Mouse (Mus musculus): ENCODE data around the gene Adgrg5. TPM values are rescaled to one million over a fixed set of nuclear protein-coding genes. Genes with fewer than 3 reads are reported as not detected.

Gene Adgrg5
- total and polyA plus RNA-seq, 3 experiments: 0.87 to 3.2 (median 2.9) TPM

DNA sequence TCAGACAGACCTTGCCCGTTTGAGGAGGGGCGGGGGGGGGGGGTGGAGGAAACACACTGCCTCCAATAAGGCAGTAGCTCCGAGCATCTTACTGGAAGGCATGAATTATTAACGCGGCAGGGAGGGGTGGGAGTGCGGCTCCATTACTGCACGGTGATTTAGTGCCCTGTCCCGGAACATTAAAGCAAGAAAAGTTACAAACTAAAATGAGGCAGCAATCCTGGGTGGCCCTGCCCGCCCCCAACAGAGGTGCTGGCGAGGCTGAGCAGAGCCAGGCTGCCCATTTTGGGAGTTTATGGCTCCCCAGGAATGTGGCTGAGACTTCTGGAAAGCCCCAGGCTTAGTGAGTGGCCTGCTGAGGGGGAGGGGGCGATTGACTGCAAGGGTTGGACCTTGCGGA lies 19.8 kb upstream of the Adgrg5 start:
- DNase-seq (ENCODE audit: low spot score) (no peak), ATAC-seq (ENCODE audit: extremely low read depth, insufficient number of reproducible peaks, low FRiP score, poor library complexity, severe bottlenecking) (no peak)
- Histone ChIP-seq H3K9me3 (replicated peaks) (no peaks in the 10 kb centered on the region), H3K36me3 (replicated peaks) (peaks cover 66% of the 10 kb centered on the region), H3K4me3 (ENCODE audit: low read depth, low read length) (no peak overlapping the region), H3K27me3 (ENCODE audit: insufficient read depth, low read length) (no peaks in the 10 kb centered on the region), H3K4me1 (ENCODE audit: insufficient read depth, low read depth, low read length) (peaks cover 50% of the 10 kb centered on the region)
- TF ChIP-seq CTCF (IDR thresholded peaks at IDR 0.05; ENCODE audit: low read depth, low read length) (no peak), TAL1 (conservative IDR thresholded peaks at IDR 0.05; ENCODE audit: low read depth, low read length) (no peak), POLR2AphosphoS5 (IDR thresholded peaks at IDR 0.05; ENCODE audit: insufficient replicate concordance, low read depth, low read length) (no peak), GATA1 (IDR thresholded peaks at IDR 0.05; ENCODE audit: borderline replicate concordance, low read length) (no peak)

DNA sequence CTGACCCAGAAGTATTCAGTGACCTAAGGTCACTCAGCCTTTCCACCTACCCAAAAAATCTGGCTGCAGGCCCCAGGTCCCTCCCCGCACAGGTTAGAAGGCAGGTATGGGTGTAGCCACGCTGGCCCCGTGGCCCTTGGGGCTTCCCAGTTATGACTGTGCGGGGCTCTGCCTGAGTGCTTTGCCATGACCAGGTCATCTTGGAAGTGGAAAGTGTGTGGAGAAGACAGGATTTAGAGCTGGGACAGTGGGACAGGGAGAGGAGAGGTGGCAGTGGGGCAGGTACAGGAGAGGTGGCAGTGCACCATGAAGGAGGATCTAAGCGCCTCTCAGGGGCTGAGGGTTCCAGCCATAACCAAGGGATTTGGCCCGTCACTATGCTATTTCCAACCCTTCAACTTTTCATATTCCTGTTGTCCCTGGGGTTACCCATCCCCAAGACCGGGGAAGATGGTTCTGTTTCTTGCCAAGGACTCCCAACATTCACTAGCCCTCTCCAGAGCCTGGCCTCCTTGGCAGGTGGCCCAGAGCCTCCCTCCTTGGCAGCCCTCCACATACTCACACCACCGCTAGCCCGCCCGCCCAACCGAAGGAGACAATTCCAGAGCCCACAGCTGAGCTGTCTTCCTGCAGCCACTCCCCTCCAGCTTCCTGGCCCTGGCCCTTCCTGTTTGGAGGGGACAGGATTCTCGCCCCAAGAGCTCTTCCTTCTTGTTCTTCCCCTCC lies 18.9 kb upstream of the Adgrg5 start:
- no peak for ATAC-seq (ENCODE audit: extremely low read depth, insufficient number of reproducible peaks, low FRiP score, poor library complexity, severe bottlenecking)
- DNase-seq (ENCODE audit: low spot score): no peak
- H3K4me1 ChIP-seq (ENCODE audit: insufficient read depth, low read depth, low read length): peaks cover 49% of the 10 kb centered on the region
- H3K4me3 ChIP-seq (ENCODE audit: low read depth, low read length): no peak overlapping the region
- H3K36me3 ChIP-seq (replicated peaks): peaks cover 75% of the 10 kb centered on the region
- no peaks in the 10 kb centered on the region for H3K9me3 ChIP-seq (replicated peaks)
- H3K27me3 ChIP-seq (ENCODE audit: insufficient read depth, low read length): no peaks in the 10 kb centered on the region
- no peak for TF ChIP-seq TAL1 (conservative IDR thresholded peaks at IDR 0.05; ENCODE audit: low read depth, low read length)
- TF ChIP-seq CTCF (IDR thresholded peaks at IDR 0.05; ENCODE audit: low read depth, low read length): no peak
- no peak for TF ChIP-seq GATA1 (IDR thresholded peaks at IDR 0.05; ENCODE audit: borderline replicate concordance, low read length)
- no peak for TF ChIP-seq POLR2AphosphoS5 (IDR thresholded peaks at IDR 0.05; ENCODE audit: insufficient replicate concordance, low read depth, low read length)
- no peak for TF ChIP-seq GATA2 (IDR thresholded peaks at IDR 0.05; ENCODE audit: borderline replicate concordance, low read depth, low read length)

DNA sequence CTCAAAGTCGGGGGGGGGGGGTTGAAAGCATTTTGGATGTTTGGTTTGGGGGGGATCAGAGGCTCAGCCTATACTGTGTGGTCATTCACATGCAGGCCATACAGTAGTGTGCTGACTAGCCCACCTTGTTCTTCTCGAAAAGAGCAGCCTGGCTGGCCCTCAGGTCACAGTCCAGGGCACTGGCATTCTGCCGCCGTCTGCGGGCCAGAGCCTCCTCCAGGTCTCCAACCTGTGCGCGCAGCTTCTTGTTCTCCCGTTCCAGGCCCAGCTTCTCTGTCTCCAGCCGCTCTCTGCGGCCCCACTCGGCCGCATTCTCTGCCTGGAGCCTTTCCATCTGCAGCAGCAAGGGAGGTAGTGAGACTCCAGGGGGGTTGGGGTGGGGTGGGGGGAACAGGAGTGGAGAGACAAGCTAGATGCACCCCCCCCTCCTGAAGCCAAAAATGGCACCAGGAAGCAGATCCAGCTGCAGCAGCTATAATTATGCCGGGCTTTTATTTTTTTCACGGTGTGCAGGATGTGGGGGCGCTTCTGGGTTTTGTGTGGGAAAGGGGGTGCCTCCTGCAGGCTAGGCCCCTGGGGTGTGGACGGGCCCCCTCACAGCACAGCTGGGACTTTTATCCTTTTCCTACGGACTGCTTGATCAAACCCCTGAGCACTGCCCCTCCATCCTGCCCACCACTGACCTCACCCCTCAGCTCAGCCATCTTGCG lies 15.7 kb upstream of the Adgrg5 start:
- no peak for ATAC-seq (ENCODE audit: extremely low read depth, insufficient number of reproducible peaks, low FRiP score, poor library complexity, severe bottlenecking)
- TF ChIP-seq POLR2AphosphoS5 (IDR thresholded peaks at IDR 0.05; ENCODE audit: insufficient replicate concordance, low read depth, low read length): no peak
- no peak for TF ChIP-seq CTCF (IDR thresholded peaks at IDR 0.05; ENCODE audit: low read depth, low read length)
- TF ChIP-seq GATA2 (IDR thresholded peaks at IDR 0.05; ENCODE audit: borderline replicate concordance, low read depth, low read length): no peak
- TF ChIP-seq GATA1 (IDR thresholded peaks at IDR 0.05; ENCODE audit: borderline replicate concordance, low read length): no peak
- TF ChIP-seq TAL1 (conservative IDR thresholded peaks at IDR 0.05; ENCODE audit: low read depth, low read length): no peak
- peaks cover 96% of the 10 kb centered on the region for H3K36me3 ChIP-seq (replicated peaks)

DNA sequence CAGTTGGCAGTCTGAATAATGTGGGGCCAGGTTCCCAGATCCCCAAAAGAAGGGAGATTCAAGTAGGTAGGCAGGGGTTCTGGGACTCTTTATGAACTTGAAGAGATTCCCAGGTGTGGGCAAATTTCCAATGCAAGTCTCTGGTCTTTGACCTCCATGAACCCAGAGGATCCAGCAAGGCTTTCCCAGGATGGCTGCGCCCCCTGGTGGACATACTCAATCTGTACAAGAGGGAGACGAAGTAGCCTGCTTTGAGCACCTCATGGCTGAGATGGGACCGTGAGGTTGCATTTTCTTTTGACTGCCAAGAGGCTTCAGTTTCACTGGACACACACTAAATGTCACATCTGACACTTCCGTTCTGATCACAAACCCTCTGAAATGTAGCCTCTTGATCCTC lies 14.6 kb upstream of the Adgrg5 start:
- peaks cover 96% of the 10 kb centered on the region for H3K36me3 ChIP-seq (replicated peaks)
- DNase-seq (ENCODE audit: low spot score) (peak; percentile 78), ATAC-seq (ENCODE audit: extremely low read depth, insufficient number of reproducible peaks, low FRiP score, poor library complexity, severe bottlenecking) (peak; percentile 72)
- TF ChIP-seq GATA1 (IDR thresholded peaks at IDR 0.05; ENCODE audit: borderline replicate concordance, low read length): no peak
- peak; percentile 61 for TF ChIP-seq CTCF (IDR thresholded peaks at IDR 0.05; ENCODE audit: low read depth, low read length)
- H3K9me3 ChIP-seq (replicated peaks): peaks cover 10% of the 10 kb centered on the region
- no peaks in the 10 kb centered on the region for H3K27me3 ChIP-seq (ENCODE audit: insufficient read depth, low read length)
- peaks cover 34% of the 10 kb centered on the region for H3K4me1 ChIP-seq (ENCODE audit: insufficient read depth, low read depth, low read length)
- H3K4me3 ChIP-seq (ENCODE audit: low read depth, low read length): no peak overlapping the region

More for the DNA sequence above, 15.7 kb upstream of the Adgrg5 start:
- Histone ChIP-seq H3K9me3 (replicated peaks) (no peaks in the 10 kb centered on the region), H3K4me3 (ENCODE audit: low read depth, low read length) (no peak overlapping the region), H3K4me1 (ENCODE audit: insufficient read depth, low read depth, low read length) (peaks cover 37% of the 10 kb centered on the region), H3K27me3 (ENCODE audit: insufficient read depth, low read length) (no peaks in the 10 kb centered on the region)
- no peak for DNase-seq (ENCODE audit: low spot score)

DNA sequence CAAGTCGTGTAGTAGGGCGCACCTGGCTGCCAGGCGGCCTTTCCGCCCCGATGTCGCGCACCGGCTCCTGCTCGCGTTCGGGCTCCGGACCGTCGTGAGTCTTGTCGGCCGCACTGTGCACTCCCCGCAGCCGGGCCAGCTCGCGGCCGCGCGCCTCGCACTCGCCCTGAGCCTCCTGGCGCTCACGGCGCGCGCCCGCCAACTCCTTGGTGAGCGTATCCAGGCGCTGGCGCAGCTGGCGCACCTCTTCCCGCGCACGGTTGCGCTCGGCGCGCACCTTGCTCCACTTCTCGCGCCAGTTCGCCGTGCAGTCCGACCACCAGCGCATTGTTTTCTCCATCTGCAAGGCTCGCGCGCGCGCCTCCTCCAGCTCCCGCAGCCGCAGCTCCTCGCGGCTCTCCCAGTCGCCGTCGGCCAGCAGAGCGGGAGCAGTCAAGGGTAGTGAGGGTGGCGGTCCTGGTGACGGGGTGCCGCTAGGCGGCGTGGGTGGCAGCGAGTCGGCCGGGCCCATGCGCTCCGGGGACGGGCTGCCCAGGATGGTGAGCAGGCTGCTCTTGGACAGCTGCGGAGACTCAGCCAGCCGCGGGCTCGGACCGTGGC lies 10.3 kb upstream of the Adgrg5 start:
- H3K4me1 ChIP-seq (ENCODE audit: insufficient read depth, low read depth, low read length): peaks cover 61% of the 10 kb centered on the region
- H3K4me3 ChIP-seq (ENCODE audit: low read depth, low read length): peak overlapping the region; percentile 15; the same call in 1 of the 2 replicates
- peaks cover 74% of the 10 kb centered on the region for H3K36me3 ChIP-seq (replicated peaks)
- DNase-seq (ENCODE audit: low spot score) (no peak), ATAC-seq (ENCODE audit: extremely low read depth, insufficient number of reproducible peaks, low FRiP score, poor library complexity, severe bottlenecking) (no peak)
- H3K27me3 ChIP-seq (ENCODE audit: insufficient read depth, low read length): no peaks in the 10 kb centered on the region
- TF ChIP-seq GATA1 (IDR thresholded peaks at IDR 0.05; ENCODE audit: borderline replicate concordance, low read length) (no peak), POLR2AphosphoS5 (IDR thresholded peaks at IDR 0.05; ENCODE audit: insufficient replicate concordance, low read depth, low read length) (no peak), TAL1 (conservative IDR thresholded peaks at IDR 0.05; ENCODE audit: low read depth, low read length) (no peak), GATA2 (IDR thresholded peaks at IDR 0.05; ENCODE audit: borderline replicate concordance, low read depth, low read length) (no peak), CTCF (IDR thresholded peaks at IDR 0.05; ENCODE audit: low read depth, low read length) (no peak)
- peaks cover 10% of the 10 kb centered on the region for H3K9me3 ChIP-seq (replicated peaks)

DNA sequence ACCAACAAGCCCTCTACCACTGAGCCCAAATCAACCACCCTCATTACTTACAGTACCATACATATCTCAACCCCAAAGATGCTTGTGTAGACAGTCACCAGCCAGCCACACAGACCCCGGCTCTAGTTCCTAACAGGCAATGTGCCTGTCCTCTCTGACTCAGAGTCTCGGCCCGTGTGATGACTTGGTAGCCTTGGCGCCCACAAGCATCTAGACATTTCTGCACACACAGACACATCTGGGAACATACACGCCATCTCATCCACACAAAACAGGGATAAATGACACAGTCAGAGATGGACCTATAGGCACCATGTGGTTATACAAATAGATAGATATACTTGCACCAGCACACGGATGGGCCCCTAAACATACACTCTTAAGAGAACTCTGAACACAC lies 9.2 kb upstream of the Adgrg5 start:
- DNase-seq (ENCODE audit: low spot score) (no peak), ATAC-seq (ENCODE audit: extremely low read depth, insufficient number of reproducible peaks, low FRiP score, poor library complexity, severe bottlenecking) (no peak)
- H3K36me3 ChIP-seq (replicated peaks): peaks cover 63% of the 10 kb centered on the region
- H3K4me1 ChIP-seq (ENCODE audit: insufficient read depth, low read depth, low read length): peaks cover 63% of the 10 kb centered on the region
- no peaks in the 10 kb centered on the region for H3K27me3 ChIP-seq (ENCODE audit: insufficient read depth, low read length)
- peaks cover 10% of the 10 kb centered on the region for H3K9me3 ChIP-seq (replicated peaks)
- H3K4me3 ChIP-seq (ENCODE audit: low read depth, low read length): no peak overlapping the region
- TF ChIP-seq GATA1 (IDR thresholded peaks at IDR 0.05; ENCODE audit: borderline replicate concordance, low read length) (no peak), TAL1 (conservative IDR thresholded peaks at IDR 0.05; ENCODE audit: low read depth, low read length) (no peak), POLR2AphosphoS5 (IDR thresholded peaks at IDR 0.05; ENCODE audit: insufficient replicate concordance, low read depth, low read length) (no peak), GATA2 (IDR thresholded peaks at IDR 0.05; ENCODE audit: borderline replicate concordance, low read depth, low read length) (no peak), CTCF (IDR thresholded peaks at IDR 0.05; ENCODE audit: low read depth, low read length) (no peak)
